Mouse (Mus musculus): Measurements from ENCODE around the gene Mlf2. TPM values are rescaled to one million over a fixed set of nuclear protein-coding genes. Genes with fewer than 3 reads are reported as not detected.

Gene Mlf2
- polyA plus RNA-seq, 1 experiment from 2014 or later, result 396 TPM

- Histone ChIP-seq H3K9me3 (ENCODE audit: control insufficient read depth, low read length) (no peaks in the 10 kb centered on the region), H3K27ac (ENCODE audit: low read depth, low read length) (no peak overlapping the region), H3K4me2 (replicated peaks; ENCODE audit: low read depth, low read length) (no peak overlapping the region), H3K9ac (ENCODE audit: low read depth, low read length) (no peak overlapping the region), H3K4me1 (ENCODE audit: control insufficient read depth, insufficient read depth, low read length) (peaks cover 12% of the 10 kb centered on the region; the same call in 1 of the 2 replicates), H3K4me3 (ENCODE audit: low read length) (no peak overlapping the region), H3K27me3 (ENCODE audit: control insufficient read depth, insufficient read depth, low read length) (no peaks in the 10 kb centered on the region), H3K36me3 (ENCODE audit: control insufficient read depth, insufficient read depth, low read length) (peaks cover 61% of the 10 kb centered on the region)
- WGBS, result 88% methylated on average over 2 of the region's 2 CpGs
- no peak for ATAC-seq (ENCODE audit: low FRiP score, low TSS enrichment)
Observed at GRCm38 (mm10) chr6:124937493-124937892, 6.3 kb downstream of the Mlf2 start.

DNA sequence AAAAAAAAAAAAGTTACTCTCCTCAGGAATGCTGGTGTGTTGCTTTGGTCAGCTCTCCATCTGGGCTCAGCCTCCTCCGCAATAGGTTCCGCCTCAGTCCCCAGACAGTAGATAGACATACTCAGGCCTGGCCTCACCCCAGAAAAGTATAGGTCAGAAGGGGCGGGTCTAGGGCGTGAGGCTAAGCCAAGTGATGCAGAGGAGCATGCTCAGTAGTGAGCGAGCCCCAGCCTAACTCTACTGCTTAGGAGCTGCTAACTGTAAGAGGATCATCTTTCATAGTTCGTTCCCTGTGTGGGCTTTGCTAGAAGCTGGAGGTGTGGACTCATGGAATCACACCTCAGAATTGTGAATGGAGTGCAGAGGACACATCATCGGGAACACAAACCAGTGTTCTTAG, 7.4 kb downstream of the Mlf2 start:
- H3K36me3 ChIP-seq (ENCODE audit: control insufficient read depth, insufficient read depth, low read length), result peaks cover 57% of the 10 kb centered on the region
- 85% methylated on average over 7 of the region's 7 CpGs for WGBS
- H3K9me3 ChIP-seq (ENCODE audit: control insufficient read depth, low read length), result no peaks in the 10 kb centered on the region
- H3K27me3 ChIP-seq (ENCODE audit: control insufficient read depth, insufficient read depth, low read length), result no peaks in the 10 kb centered on the region
- no peak overlapping the region for H3K4me2 ChIP-seq (replicated peaks; ENCODE audit: low read depth, low read length)
- no peak for ATAC-seq (ENCODE audit: low FRiP score, low TSS enrichment)
- H3K4me1 ChIP-seq (ENCODE audit: control insufficient read depth, insufficient read depth, low read length), result 0 out of 2 replicates have a peak, but pooled peaks cover 9% of the 10 kb centered on the region
- H3K9ac ChIP-seq (ENCODE audit: low read depth, low read length), result no peak overlapping the region
- H3K4me3 ChIP-seq (ENCODE audit: low read length), result no peak overlapping the region
- H3K27ac ChIP-seq (ENCODE audit: low read depth, low read length), result no peak overlapping the region

- Histone ChIP-seq H3K4me3 (ENCODE audit: low read length) (no peak overlapping the region), H3K9me3 (ENCODE audit: control insufficient read depth, low read length) (no peaks in the 10 kb centered on the region), H3K4me2 (replicated peaks; ENCODE audit: low read depth, low read length) (no peak overlapping the region), H3K9ac (ENCODE audit: low read depth, low read length) (no peak overlapping the region), H3K36me3 (ENCODE audit: control insufficient read depth, insufficient read depth, low read length) (peaks cover 27% of the 10 kb centered on the region), H3K27ac (ENCODE audit: low read depth, low read length) (no peak overlapping the region), H3K27me3 (ENCODE audit: control insufficient read depth, insufficient read depth, low read length) (no peaks in the 10 kb centered on the region), H3K4me1 (ENCODE audit: control insufficient read depth, insufficient read depth, low read length) (no peaks in the 10 kb centered on the region)
- 96% methylated on average over 1 of the region's 1 CpGs for WGBS
- no peak for ATAC-seq (ENCODE audit: low FRiP score, low TSS enrichment)
Observed at GRCm38 (mm10) chr6:124941679-124942078, 10.5 kb downstream of the Mlf2 start.

- Histone ChIP-seq H3K27me3 (ENCODE audit: control insufficient read depth, insufficient read depth, low read length) (no peaks in the 10 kb centered on the region), H3K9ac (ENCODE audit: low read depth, low read length) (no peak overlapping the region), H3K4me1 (ENCODE audit: control insufficient read depth, insufficient read depth, low read length) (no peaks in the 10 kb centered on the region), H3K9me3 (ENCODE audit: control insufficient read depth, low read length) (no peaks in the 10 kb centered on the region), H3K4me3 (ENCODE audit: low read length) (no peak overlapping the region), H3K36me3 (ENCODE audit: control insufficient read depth, insufficient read depth, low read length) (peaks cover 9% of the 10 kb centered on the region; the same call in 1 of the 2 replicates), H3K27ac (ENCODE audit: low read depth, low read length) (no peak overlapping the region), H3K4me2 (replicated peaks; ENCODE audit: low read depth, low read length) (no peak overlapping the region)
- ATAC-seq (ENCODE audit: low FRiP score, low TSS enrichment), result no peak
- 92% methylated on average over 3 of the region's 3 CpGs for WGBS
Observed at GRCm38 (mm10) chr6:124943526-124943925, 12.3 kb downstream of the Mlf2 start.

DNA sequence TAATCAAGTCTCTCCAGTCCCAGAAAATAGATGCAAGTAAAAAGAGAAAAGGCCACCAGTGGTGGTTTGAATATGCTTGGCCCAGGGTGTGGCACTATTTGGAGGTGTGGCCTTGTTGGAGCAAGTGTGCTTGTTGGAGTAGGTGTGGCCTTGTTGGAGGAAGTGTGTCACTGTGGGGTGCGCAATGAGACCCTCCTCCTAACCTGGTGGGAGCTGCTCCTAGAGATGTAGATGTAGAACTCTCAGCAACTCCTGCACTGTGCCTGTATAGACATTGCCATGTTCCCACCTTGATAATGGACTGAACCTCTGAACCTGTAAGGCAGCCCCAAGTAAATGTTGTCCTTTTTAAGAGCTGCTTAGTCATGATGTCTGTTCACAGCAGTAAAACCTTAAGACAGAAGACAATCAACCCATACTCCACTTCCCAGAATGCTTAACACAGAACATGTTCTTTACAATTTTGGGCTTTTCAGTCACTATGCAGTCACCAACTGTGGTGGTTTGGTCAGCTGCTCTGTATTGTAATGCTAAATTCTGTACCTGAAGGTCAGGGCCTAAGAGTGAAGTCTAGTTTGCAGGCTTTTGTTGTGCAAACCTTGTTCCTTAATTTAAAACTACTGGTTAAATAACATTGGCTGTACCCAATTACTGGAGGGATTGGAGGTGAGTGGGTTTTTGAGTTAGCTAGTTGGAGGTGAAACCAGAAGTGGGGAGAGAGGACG, 23.0 kb downstream of the Mlf2 start:
- Histone ChIP-seq H3K4me2 (replicated peaks; ENCODE audit: low read depth, low read length) (no peak overlapping the region), H3K27me3 (ENCODE audit: control insufficient read depth, insufficient read depth, low read length) (no peaks in the 10 kb centered on the region), H3K9ac (ENCODE audit: low read depth, low read length) (no peak overlapping the region), H3K36me3 (ENCODE audit: control insufficient read depth, insufficient read depth, low read length) (peaks cover 25% of the 10 kb centered on the region), H3K9me3 (ENCODE audit: control insufficient read depth, low read length) (peaks cover 4% of the 10 kb centered on the region), H3K27ac (ENCODE audit: low read depth, low read length) (no peak overlapping the region), H3K4me1 (ENCODE audit: control insufficient read depth, insufficient read depth, low read length) (no peaks in the 10 kb centered on the region), H3K4me3 (ENCODE audit: low read length) (no peak overlapping the region)
- WGBS, result 92% methylated on average over 2 of the region's 2 CpGs
- no peak for ATAC-seq (ENCODE audit: low FRiP score, low TSS enrichment)

DNA sequence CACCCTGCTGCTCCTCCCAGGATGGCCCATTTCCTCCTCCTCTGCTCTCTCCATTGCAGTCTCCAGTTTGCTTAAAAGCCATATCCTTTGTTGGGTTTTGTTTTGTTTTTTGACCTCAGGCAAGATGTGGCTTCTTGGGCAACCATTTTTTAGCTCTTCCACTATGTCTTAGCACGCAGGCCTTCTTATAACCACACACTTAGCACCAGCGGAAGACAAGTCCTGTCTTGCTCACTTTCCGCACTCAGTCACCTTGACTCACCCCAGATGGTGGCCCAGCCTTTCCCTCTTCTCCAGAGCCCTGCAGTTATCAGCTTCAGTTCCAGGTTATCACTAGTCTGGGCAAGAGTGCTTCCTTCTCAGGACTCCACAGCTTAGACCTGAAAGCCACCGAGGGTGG, 24.0 kb downstream of the Mlf2 start:
- H3K9me3 ChIP-seq (ENCODE audit: control insufficient read depth, low read length), result peaks cover 4% of the 10 kb centered on the region
- H3K4me3 ChIP-seq (ENCODE audit: low read length), result no peak overlapping the region
- no peaks in the 10 kb centered on the region for H3K4me1 ChIP-seq (ENCODE audit: control insufficient read depth, insufficient read depth, low read length)
- no peak overlapping the region for H3K9ac ChIP-seq (ENCODE audit: low read depth, low read length)
- H3K27me3 ChIP-seq (ENCODE audit: control insufficient read depth, insufficient read depth, low read length), result no peaks in the 10 kb centered on the region
- no peak overlapping the region for H3K27ac ChIP-seq (ENCODE audit: low read depth, low read length)
- H3K36me3 ChIP-seq (ENCODE audit: control insufficient read depth, insufficient read depth, low read length), result peaks cover 36% of the 10 kb centered on the region
- ATAC-seq (ENCODE audit: low FRiP score, low TSS enrichment), result no peak
- WGBS, result 91% methylated on average over 4 of the region's 4 CpGs
- H3K4me2 ChIP-seq (replicated peaks; ENCODE audit: low read depth, low read length), result no peak overlapping the region

- 63% methylated on average over 3 of the region's 3 CpGs for WGBS
- Histone ChIP-seq H3K27ac (ENCODE audit: low read depth, low read length) (no peak overlapping the region), H3K27me3 (ENCODE audit: control insufficient read depth, insufficient read depth, low read length) (no peaks in the 10 kb centered on the region), H3K4me2 (replicated peaks; ENCODE audit: low read depth, low read length) (no peak overlapping the region), H3K9ac (ENCODE audit: low read depth, low read length) (no peak overlapping the region), H3K9me3 (ENCODE audit: control insufficient read depth, low read length) (no peaks in the 10 kb centered on the region), H3K36me3 (ENCODE audit: control insufficient read depth, insufficient read depth, low read length) (peaks cover 56% of the 10 kb centered on the region), H3K4me1 (ENCODE audit: control insufficient read depth, insufficient read depth, low read length) (no peaks in the 10 kb centered on the region), H3K4me3 (ENCODE audit: low read length) (no peak overlapping the region)
- no peak for ATAC-seq (ENCODE audit: low FRiP score, low TSS enrichment)
Observed at GRCm38 (mm10) chr6:124958127-124958526, 26.9 kb downstream of the Mlf2 start.

- ATAC-seq (ENCODE audit: low FRiP score, low TSS enrichment), result no peak
- H3K36me3 ChIP-seq (ENCODE audit: control insufficient read depth, insufficient read depth, low read length), result peaks cover 56% of the 10 kb centered on the region
- H3K27ac ChIP-seq (ENCODE audit: low read depth, low read length), result no peak overlapping the region
- H3K4me1 ChIP-seq (ENCODE audit: control insufficient read depth, insufficient read depth, low read length), result peaks cover 6% of the 10 kb centered on the region; the same call in 1 of the 2 replicates
- no peaks in the 10 kb centered on the region for H3K27me3 ChIP-seq (ENCODE audit: control insufficient read depth, insufficient read depth, low read length)
- no peak overlapping the region for H3K4me3 ChIP-seq (ENCODE audit: low read length)
- no peaks in the 10 kb centered on the region for H3K9me3 ChIP-seq (ENCODE audit: control insufficient read depth, low read length)
- H3K4me2 ChIP-seq (replicated peaks; ENCODE audit: low read depth, low read length), result no peak overlapping the region
- no peak overlapping the region for H3K9ac ChIP-seq (ENCODE audit: low read depth, low read length)
- WGBS, result 88% methylated on average over 13 of the region's 13 CpGs
Observed at GRCm38 (mm10) chr6:124959960-124960359, 28.8 kb downstream of the Mlf2 start.

GRCm38 (mm10) chr6:124961021-124961420, 29.8 kb downstream of the Mlf2 start:
- Histone ChIP-seq H3K36me3 (ENCODE audit: control insufficient read depth, insufficient read depth, low read length) (peaks cover 52% of the 10 kb centered on the region), H3K4me3 (ENCODE audit: low read length) (no peak overlapping the region), H3K9ac (ENCODE audit: low read depth, low read length) (no peak overlapping the region), H3K27ac (ENCODE audit: low read depth, low read length) (no peak overlapping the region), H3K27me3 (ENCODE audit: control insufficient read depth, insufficient read depth, low read length) (no peaks in the 10 kb centered on the region), H3K4me1 (ENCODE audit: control insufficient read depth, insufficient read depth, low read length) (peaks cover 6% of the 10 kb centered on the region; the same call in 1 of the 2 replicates), H3K9me3 (ENCODE audit: control insufficient read depth, low read length) (no peaks in the 10 kb centered on the region), H3K4me2 (replicated peaks; ENCODE audit: low read depth, low read length) (no peak overlapping the region)
- 93% methylated on average over 12 of the region's 12 CpGs for WGBS
- no peak for ATAC-seq (ENCODE audit: low FRiP score, low TSS enrichment)

Data from kidney, embryonic 14.5 days (tissue).